Mouse (Mus musculus) frontal cortex, adult 2 months (tissue): Measurements from ENCODE around the gene Snd1. TPM values are rescaled to one million over a fixed set of nuclear protein-coding genes. Genes with fewer than 3 reads are reported as not detected.

ENCODE experiments used
- DNase-seq, 2 experiments: peaks; one replicate each; pipeline ENCODE4 v3.0.0; 2022; ENCODE audit warnings: low spot score in 1 of 2; ENCODE audit errors: extremely low spot score in 1 of 2
- polyA plus RNA-seq: library from polyadenylated mRNA; depleted of rRNA; stranded (reverse); fragments of >200 nt; gene quantifications from 2 replicates; pipeline ENCODE4 v1.2.3, GENCODE M21; 2012

Gene Snd1
- polyA plus RNA-seq, 1 experiment: 67.8 TPM

DNA sequence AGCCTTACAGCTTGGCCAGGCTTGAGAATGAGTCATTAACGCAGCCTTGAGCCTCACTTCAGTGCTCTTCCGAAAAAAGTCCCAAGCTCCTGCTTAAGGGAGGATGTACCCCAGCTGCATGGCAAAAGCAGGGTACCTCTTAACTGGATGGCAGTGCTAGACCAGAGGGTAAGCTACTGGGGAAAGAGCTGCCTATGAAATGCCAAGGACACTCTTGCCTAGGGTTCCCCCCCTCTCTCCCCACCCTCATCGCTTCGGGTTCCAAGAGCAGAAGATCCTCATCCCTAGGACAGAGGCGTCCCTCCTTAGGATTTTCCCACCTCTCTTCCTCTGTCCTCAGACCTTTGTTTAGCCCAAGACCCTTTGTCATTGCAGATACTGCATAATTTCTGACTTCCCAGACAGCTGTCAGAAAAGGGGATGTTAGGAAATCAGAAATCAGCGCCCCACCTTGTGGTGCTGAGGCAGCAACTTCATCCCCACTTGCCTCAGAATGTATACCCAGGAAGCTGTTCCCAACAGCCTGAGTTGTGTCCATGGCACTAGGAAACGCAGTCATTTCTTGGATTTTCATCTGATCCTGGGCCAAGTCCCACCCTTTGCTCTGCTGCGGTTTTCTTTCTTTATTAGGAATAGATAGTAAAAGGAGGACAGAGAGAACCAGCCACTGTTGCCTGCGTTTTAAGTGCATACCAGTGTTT lies 351.9 kb downstream of the Snd1 start:
- DNase-seq: no peak

DNA sequence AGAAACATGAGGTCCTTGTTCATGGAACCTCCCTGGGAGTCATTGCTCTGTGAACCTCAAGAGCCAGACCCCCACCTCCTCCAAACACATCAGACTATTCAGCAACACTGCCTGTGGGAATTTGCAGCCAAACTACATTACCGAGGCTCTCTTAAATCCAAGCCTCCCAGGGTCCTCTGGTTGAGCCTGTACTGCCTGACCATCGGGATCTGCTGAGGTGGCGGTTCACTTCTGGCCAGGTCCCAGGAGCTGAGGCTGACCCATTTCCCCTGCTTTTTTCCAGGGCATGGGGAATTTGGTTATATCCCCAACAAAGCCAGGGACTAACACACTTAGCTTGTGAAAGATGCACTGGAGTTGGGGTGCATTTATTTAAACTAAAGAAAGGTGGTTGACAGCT lies 352.6 kb downstream of the Snd1 start:
- DNase-seq: no peak

DNA sequence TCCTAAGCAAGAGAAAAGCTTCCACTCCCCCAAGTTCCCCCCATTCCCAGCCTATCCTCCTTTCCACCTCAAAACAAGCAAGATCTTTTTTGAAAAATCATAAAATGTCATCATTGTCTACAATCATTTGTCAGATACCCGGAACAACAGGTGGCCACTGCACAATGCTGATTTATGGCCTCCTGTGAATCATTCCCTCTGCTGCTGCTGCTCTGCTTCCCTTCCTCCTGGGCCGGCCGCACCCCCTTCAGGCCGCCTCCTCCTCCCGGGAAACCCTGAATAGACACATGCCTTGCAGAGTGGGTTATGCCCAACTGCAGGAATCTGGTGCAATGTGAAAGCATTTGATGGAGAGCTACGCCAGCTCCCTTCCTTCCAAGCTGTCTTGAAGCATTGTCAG lies 353.7 kb downstream of the Snd1 start:
- peak in 1 of 2 experiments; percentile 83 for DNase-seq

DNA sequence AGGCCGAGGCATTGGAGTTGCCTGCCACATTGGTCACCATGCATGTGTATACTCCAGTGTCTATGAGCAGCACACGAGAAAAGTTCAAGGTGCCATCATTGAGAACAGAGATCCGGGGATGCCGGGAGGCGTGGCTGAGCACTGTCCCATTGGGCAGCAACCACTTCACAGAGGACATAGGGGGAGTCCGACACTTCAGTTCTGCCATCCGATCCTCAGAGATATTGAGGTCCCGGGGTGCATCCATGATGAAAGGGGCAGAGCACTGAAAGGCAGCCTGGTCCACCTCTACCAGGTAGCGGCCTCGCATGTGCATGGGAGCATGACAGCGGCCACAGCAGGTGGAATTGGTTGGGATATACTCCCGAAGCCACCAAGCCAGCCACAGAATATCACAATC lies 355.4 kb downstream of the Snd1 start:
- no peak for DNase-seq

DNA sequence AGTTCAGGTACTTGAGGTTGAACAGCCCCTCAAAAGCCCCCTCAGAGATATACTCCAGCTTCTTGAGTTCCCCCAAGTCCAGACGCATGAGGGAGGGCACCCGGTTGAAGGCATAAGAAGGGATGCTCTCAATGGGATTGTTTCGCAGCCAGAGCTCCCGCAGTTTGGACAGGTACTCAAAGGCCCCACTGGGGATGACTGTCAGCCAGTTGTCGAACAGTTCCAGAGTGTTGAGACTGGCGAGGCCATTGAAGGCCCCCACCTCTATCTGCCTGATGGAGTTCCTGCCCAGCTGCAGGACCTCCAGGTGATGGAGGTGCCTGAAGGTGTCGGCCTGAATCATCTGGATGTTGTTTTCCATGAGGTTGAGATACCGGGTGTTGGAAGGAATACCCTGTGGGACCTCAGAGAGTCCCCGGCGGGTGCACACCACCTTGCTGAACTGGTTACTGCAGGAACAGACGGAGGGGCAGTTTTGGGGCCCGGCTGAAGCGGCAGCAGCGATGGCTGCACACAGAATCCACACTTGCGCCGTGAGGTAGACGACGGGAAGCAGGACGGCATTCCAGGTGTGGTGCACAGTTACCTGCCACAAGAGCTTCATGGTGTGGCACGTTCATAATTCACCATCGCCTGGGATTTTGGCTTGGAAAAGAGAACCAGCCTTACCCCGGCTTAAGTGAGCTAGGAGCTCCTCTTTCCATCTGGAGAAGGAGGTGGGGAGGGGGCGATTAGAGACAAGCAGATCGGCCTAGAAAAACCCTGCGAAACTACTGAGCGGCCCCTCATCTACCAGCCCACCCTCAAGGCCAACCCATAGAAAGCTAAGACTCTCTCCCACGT lies 356.3 kb downstream of the Snd1 start, which contains the start of gene Lrrc4:
TSS of gene Lrrc4 (minus strand) at position 737 of the 843 bp plus-strand sequence.
- no peak for DNase-seq

DNA sequence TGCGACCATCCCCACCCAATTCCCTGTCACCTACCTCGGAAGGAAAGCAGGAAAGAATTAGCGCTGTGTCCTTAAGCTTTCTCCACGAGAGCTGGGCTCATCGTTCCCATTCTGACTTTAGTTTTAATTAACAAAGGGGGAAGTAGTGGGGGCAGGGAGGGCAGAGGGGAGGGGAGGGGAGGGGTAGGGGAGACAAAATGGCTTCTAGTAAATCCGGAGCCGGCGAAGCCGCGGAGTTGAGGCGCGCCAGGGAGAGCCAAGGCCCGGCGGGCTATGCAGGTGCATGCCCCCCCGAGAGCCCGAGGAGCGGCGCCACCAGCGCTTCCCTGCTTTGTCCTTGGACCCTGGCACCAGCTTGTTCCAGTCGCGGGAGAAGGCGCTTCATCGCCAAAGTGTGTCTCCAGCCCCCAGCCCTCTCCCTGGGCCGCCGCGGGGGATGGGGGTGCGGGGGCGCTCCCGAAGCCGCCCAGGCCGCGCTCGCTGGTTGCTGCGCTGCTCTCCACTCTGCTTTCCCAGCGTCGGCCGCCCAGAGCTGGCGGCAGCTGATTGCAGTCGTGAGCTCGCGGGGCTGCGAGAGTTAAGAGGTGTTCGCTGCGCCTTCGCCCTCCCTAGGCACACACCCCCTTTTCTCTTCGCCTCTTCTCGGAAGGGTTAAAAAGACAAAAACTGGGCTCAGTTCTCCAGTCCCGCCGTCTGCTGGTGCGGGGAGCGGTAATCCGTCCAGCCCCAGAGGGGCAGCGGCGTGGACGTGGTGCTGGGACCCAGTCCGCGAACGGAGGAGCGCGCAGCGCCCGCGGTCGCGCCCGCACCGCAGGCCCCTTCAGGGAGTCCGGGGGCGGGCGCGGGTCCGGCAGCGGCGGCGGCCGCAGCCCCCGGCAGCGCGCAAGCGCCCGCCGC lies 357.2 kb downstream of the Snd1 start:
- peak in 1 of 2 experiments; percentile 49 for DNase-seq

DNA sequence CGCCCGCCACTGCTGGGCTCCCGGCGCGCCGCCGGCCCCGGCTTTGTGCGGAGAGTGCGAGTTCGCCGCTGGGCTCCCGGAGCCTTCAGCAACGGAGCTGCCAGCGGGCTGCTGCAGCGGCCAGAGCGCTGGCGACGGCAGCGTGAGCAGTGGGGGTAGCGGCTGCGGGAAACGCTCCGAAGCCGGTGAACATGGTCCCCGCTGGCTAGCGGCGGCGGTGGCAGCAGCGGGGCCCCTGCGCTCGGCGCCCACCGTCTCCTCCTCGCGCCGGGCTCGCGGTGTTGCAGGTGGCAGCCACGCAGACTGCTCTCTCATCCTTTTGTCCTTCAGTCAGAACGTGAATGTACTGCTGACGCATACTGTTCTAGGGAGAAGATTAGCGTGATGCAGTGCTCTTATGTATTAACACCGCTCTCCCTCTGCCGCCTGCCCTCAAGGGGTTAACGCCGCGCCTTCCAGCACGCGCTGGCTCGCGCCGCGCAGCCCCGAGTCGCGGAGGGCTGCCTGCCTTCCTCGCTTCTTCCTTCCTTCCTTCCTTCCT lies 357.9 kb downstream of the Snd1 start:
- peak in 1 of 2 experiments; percentile 68 for DNase-seq

DNA sequence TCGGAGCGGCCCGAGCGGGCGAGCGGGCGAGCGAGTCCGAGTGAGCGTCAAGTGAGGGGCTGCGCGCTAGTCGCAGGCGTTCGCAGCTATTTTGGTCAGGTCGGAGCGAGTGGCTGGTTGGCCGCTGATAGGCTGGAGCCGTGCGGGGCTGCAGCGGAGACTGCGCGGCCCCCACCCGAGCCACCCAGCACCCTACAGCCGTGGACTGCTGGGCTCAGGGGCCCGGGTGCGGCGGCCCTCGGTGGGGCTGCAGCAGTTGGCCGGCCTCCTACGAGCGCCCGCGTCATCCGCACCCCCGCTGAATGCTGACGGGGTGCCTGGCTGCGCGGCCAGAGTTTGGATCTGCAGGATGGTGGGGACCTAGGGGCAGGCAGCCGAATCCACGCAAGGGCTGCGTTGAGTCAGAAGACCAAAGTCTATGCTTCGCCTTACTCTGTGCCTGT lies 358.5 kb downstream of the Snd1 start:
- peak in 1 of 2 experiments; percentile 73 for DNase-seq

DNA sequence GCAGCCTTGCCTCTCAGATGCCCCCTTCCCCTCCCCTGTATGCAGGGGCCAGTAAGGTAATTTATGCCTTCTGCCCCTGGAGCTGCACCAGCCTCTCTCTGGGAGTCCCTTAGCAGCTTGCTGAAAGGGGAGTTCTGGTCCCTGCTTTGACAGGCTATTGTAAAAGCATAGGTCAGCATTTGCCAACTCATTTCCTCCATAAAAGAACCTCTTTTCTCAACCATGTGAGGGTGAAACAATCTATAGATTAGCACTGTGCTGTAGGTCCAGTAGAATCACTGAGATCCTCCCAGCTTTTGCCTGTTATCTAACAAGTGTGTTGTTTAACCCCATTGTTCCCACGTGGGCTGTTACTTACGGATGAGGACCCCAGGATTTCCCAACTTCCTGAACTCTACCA lies 359.1 kb downstream of the Snd1 start:
- no peak for DNase-seq

DNA sequence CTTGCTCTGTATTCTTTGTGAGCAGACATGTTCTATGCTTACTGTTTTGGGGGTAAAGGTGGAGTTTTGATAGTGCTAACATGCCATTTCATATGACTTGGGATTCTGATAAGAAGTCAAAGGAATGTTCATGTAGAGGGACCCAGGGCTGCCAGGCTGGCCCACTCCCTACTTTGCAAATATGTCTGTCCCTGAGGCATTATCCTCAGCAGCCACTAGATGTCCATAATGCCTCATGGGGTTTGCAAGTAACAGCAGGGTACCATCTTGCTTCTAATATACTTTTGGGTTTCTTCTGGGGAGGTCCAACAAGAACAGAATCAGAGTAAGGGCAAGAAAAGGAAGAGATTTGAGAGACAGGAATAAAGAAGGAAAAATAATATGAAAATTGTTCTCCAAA lies 361.7 kb downstream of the Snd1 start:
- DNase-seq: no peak

DNA sequence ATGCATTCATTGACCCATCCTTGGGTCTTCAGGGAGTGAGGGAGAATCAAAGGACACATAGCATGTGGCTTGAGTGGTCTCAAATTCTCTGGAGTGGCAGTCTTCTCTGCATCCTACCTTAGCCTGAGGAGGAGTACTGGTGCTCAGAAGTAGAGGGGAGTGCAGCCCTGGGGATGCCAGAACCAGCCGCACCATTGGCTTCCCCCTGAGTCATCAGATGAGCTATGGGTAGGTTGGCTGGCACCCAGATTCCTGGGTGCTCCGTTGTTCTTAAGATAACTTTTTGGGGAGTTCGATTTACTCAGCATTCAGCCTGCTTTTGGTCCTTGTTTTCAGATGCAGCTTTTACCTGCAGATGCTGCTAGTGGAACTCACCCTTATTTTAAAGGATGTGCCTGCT lies 366.6 kb downstream of the Snd1 start:
- DNase-seq: no peak

DNA sequence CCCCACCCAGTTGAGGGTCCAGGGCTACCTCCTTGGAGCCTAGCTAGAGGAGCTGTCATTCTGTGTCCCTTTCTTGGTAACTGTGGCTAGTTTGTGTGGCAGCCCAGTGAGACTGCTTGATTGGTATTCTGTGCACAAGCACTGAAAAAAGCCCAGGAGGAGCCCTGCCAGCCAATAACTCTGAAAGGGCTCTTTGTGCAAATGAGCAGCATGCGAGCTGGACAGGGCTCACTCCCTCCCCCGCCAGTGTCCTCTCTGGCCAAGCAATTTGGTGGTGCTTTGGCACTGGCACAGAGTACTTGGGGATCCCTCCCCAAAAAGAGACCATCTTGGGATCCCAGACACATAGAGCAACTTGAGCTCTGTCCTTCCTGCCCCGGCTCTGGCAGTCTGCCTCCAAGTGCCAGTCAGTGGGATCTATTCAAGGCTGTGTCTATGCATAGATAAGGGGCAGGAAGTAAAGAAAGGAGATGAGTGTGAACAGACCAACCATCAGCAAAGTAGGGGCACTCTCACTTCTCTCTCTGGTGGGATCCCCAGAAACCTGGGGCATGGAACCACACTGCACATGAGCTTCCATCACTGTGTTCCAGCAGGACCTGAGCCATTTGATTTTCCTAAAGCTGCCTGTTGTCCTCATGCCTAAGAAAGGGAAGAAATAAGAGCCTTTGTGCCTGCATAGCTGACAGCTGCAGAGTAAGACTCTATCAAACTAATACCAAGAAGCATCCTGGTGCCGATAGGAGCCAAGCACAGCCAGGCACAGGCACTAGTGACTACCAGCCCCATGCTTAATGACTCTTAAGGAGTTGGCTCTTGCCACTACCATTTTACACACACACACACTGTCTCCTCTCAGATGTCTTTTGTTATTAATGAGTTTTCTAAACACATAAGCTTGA lies 367.7 kb downstream of the Snd1 start:
- DNase-seq: peak; percentile 64 to 75

DNA sequence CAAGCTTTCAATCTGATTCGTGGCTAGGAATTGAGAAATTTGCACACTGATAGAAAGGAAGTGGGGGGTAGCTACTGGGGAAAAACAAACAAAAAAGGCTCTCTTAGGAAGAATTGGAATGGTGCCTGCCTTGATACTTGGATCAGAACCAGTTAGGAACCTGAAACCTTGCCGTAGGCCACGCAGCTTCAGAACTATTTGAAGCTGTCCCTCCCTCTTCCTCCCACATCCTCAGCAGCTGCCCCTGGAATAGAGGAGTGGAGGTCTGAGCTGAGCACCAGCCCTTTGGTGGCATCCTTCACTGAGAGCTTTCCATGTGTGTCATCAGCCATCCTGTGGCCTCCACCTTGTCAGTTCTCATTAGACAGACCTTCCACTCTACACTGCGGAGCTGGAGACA lies 370.7 kb downstream of the Snd1 start:
- no peak for DNase-seq

DNA sequence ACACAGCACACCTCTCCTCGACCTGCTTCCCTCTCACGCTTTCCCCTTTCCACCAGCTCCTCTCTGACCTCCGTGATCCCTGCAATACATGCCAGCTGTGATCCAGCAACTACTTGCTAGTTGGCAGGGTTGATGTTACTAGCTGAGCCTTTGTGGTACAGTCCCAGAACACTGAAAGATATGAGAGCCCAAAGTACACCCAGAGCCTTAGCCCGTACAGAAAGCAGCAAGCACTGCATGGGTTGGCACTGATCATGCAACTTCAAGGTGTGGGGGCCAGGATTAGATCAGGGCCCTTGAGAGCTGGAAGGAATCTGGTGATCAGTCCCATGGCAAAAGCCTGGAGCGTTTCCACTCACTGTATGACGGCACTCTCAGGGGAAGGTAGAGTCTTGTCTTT lies 372.7 kb downstream of the Snd1 start:
- no peak for DNase-seq

DNA sequence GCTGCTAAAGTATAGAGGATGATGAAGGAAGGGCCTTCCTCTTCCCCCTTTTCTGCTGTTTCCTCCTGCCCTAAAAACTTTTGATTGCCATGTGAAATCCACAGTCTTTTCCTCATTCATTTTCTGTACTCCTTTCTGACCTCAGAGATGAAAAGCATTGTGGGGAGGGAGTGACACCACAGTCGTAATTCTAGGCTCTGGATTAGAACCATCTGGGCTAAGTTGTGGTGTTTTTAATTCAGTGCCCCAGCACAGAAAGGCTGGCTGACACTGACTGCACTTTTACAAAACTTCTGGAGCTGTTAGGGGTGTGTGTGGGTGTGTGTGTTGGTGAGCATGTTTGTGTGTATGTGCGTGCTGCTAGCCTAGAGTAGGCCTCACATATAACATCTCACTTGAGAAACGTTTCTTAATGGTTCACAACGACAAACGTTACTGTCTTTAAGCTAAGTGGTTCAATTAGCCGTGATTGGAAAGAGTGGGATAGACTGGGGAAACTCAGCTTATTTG lies 373.4 kb downstream of the Snd1 start:
- no peak for DNase-seq

DNA sequence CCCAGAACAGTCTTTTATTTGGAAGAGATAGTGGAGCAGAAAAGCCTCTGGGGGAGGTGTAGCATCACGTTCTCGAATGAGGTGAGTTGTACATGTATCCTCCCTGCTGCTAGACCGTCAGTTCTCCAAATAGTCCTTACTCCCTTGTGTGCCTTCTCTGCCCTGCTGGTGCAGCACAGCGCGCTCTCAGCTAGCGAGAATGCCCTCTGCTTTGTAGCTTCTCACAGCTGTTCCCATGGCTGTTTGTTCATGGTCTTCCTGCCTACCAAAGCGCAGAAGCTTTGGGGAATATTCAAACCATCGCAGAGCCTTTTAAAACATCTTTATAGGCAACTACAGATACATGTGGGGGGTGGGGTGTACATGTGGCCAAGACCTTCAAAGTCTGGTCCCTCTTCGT lies 374.0 kb downstream of the Snd1 start:
- DNase-seq: no peak

DNA sequence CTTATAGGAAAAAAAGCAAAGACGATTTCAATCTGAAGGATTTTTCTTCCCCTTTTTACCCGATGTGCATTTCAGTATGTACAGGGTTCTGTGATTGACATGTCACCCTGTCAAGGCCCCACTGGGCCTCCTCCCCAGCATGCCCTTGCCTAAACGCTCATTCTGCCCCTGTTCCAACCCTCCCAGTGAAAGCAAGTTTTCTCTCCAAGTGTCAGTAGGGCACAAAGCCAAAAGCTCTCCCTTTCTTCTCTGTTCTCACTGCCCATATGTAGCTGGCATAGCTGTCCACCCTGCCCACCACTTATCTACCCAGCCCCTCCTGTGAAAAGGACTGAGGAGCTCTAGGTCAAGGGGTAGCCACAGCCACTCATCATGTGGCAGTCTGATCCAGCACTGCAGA lies 374.4 kb downstream of the Snd1 start:
- DNase-seq: no peak

DNA sequence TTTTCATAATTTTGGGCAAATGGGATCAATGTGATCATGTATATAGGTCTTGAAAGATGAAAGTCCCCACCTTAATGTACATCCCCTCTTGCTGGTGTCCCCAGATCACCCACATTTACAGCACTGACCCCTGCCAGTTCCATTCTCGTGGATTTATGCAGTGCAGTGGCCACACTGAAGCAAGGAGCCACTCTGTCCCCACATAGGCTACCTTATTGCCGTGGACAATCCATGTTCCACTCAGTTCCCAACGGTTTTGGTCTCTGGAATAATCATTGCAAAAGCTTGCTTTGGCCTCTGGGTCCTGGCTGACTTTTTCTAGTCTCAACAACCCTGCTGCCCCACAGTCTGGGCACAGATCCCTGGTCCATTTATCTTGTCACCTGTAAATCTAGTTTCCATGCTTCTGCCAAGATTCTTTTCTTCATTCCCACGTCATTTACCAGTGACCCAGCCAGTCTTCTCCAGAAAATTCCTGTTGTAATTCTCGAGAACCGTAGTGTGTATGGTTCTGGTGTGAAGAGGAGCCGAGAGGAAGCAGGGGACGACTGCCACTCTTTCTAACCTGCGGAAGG lies 375.5 kb downstream of the Snd1 start:
- DNase-seq: no peak

DNA sequence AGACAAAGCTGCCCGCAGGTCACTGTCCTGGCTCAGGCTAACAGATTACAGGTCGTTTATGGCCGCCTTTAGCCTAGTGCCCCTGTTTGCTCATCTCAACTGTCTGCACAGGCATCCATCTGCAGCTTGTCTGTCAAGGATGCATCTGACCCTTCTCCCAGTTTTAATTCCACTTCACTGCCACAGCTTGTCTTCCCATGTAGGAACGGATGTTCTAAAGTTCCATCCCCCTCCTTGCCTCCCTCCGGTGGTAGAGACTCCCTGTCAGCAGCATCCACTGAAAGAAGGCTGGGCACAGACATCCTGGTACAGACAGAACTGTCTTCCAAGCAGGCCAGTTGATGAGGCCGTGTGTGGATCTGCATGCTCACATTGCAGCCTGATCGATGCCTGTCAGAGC lies 377.4 kb downstream of the Snd1 start:
- DNase-seq: no peak
